Mouse (Mus musculus) layer of hippocampus, adult 9-10 months (tissue): ENCODE measurements at regions not wholly inside any gene's neighbourhood (a gene's known extent, or its start where the extent isn't known, plus 50 kb on each side); places are given as distances from the start of the nearest gene placed in this dataset.

Experiments
- DNase-seq: peaks from one replicate; pipeline ENCODE4 v3.0.0; 2022; ENCODE audit warnings: low spot score

GRCm38 (mm10) chr12:15741219-15741618 lies 75.5 kb downstream of the Trib2 start:
- no peak for DNase-seq

DNA sequence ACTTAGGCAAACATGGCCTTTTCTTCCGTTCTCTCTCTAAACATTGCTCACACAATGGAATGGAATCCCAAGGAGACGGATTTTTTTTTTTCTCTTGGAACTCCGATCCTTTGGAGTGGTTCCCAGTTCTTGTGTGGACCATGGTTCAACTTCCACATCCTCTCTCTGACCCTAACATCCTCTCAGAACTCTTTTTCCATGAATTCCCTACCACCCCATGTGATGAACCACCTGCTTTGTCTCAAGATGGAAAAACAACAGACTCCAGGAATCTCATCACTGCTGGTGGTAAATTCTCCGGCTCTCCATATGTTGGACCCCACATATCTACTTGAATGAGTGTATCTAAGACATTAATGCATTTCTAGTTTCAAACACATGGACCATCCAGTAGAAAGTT lies 77.7 kb downstream of the Trib2 start:
- no peak for DNase-seq

DNA sequence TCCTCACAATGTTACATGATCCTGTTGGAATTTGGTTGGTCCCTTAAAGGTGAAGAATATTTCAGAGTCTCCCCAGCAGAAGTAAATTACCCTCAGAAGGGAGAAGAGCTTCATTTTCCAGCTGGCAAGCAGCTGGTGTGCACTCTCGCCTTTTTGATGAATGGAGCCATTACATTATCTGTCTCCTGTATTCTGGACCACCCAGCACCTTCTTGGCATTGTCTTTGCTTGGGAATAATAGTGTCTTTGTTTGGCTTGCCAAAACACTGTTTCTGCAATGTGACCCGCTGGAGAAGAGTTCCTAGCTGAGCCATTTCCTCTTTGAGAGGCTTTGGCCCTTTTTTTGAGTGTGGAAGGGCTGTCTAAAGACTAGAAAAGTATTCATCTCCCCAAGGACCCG lies 85.5 kb downstream of the Trib2 start:
- no peak for DNase-seq

GRCm38 (mm10) chr12:15729696-15730095 lies 87.0 kb downstream of the Trib2 start:
- no peak for DNase-seq

GRCm38 (mm10) chr12:15723529-15723928 lies 93.2 kb downstream of the Trib2 start:
- DNase-seq: no peak

DNA sequence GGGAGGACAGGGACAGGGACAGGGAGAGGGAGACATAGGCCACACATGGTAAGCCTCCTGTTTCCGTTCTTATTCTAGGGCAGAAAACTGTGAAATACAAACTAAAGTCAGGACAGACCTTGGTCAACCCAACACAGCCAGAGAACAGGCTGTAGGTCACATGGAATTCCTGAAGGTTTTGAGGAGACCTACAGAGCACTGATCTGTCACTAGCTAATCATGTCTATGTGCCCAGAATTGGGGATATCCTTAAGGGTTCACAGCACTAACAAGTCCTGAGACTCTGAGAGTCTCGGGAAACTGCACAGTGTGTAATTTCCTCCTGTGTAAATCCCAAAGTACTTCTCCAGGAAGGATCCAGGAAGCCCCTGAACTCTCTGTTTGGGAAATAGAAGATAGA lies 94.6 kb downstream of the Trib2 start:
- DNase-seq: no peak

DNA sequence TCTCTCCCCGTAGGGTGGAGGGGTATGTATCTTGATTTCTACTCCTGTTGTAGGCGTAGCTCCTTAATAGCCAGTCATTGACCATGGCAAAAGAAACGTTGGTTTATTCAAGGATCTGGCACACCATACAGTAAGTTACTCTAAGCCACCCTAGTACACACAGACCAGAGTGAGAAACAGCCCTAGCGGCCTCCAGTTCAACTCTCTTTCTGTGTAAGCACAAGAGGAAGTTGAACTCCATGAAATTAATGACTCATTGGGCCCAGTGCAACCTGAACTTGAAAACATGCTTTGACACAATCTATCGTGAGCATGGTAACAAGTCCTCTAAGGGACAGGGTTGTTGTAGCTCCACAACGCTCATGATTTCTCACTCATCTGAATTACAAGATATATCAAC lies 96.6 kb downstream of the Trib2 start:
- no peak for DNase-seq

DNA sequence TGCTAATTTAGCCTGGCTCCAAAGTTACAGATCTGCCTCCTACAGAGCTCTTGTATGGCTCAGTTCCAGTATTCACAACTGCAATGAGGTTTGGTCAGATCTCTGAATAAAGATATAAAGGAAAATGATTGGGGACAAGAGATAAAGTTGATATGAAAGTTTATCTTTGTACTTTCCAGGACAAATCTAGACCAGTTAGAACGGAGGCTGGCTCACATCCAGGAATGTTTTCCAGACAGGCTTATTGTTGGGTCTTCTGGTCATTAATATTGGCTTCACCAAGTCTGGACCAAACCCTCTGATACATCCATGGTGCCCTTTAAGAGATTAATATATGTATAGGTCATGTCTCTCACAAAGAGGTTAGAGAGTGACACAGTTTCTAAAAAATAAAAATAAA lies 97.9 kb downstream of the Trib2 start:
- no peak for DNase-seq

DNA sequence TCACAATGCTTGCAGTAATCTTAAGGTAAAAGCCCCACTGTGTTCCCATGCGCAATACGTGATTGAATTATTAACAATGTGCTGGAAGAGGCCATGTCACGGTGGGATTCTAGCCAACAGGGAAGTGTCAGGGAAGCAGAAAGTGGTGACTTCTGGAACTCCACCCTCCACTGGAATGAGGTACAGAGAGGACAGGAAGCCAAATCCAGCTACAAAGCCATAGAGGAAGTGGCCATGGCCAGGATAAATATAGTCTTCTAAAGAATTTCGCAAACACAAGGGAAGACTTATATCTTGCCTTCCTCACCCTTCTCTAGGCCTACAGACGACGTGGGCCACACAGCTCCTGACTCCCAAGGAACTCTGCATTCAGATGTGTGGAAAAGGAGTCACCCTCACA lies 98.7 kb downstream of the Trib2 start:
- no peak for DNase-seq

GRCm38 (mm10) chr12:15717342-15717741 lies 99.4 kb downstream of the Trib2 start:
- DNase-seq: no peak

- no peak for DNase-seq
These were observed 103.1 kb downstream of the Trib2 start for GRCm38 (mm10) chr12:15713623-15714022.

DNA sequence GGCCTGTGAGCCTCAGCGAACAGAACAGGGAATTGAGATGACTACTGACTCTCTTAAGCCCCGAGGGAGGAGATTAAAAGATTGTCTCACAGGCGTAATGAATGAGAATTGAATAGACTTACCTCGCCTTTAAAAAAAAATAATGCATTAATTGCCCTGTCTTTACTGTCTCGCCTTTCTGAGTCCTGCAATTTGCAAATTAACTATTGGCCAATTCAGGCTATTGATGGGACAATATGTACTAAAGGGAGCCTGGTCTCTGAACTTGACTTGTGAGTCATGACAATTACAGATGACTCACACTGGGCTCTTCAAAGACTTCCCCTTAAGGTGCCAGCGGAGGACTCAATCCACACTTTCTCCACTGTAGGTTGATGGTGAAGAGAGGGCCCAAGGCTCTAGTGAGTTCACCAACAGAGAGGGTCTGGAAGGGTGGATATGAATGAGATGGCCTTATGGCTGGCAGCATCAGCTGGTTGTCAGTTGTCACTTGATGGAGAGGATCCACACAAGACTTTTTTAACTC lies 109.1 kb downstream of the Trib2 start:
- no peak for DNase-seq

- DNase-seq: no peak
These were observed 112.3 kb downstream of the Trib2 start for GRCm38 (mm10) chr12:15704412-15704811.

DNA sequence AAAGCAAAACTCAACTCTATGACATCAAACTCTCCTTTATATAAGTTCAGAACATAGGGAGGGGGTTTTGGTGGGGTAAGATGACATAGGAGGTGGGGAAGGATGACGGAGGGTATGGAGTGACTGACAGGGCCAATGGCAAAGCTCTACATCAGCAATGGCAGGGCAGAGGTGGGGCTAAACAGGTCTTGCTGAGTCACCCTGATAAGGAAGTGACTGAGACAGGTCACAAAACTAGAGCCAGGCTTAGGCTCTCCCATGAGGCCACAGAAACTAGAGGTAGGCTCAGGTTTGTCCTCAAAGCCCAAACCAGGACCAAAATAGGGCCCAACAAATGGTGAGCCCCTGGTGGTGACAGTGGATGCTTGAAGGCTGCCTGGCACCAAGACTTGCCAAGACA lies 114.6 kb downstream of the Trib2 start:
- no peak for DNase-seq

DNA sequence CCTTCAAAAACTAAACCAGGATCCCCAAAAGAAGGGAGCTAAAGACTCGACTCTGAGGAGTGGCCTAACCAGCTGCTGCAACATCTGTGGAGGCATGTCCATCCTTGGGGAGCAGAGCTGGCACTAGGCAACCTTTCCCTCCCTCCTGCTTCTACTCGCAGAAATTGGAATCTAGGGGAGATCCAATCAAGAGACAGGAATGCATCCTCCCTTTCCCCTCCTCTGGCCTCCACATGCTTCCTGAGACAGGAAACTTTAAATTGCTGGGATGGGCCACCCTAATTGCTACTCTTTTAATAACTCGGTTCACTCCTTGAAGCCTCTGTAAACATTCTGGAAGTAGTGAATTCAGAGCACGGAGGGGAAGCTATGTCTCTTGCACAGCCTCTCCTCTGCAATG lies 117.9 kb downstream of the Trib2 start:
- DNase-seq: no peak

DNA sequence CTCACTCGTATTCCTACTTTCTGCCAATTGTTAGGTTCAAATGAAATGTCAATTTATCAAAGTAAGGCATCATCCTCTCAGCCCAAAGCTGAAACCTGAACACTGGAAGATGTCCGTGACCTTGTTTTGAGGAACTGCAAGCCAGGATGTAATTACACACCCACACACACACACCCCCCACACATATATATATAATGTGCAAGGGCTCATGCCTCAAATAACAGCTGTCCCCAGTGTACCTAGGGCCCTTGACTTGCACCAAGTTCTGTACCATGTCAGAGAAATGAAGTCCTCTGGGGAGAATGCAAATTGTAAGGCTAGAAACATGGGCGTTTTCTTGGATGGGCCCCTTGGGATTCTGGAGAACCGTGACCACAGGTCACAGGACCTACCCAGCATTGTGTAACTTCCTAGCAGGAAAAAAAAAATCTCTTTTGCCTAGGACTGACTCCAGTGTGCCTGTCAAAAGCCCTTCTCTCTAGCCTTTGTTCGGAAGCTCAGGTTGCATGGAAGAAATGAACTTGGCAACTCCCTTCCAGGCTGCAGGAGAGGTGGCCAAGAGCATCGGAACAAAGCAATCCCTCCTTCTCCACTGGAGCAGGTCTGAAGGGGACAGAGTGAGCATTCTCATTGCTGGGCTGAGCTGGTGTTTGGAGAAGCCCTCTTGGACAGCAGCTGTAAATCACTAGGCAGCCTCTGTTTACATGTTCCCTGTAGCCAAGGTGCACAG lies 118.5 kb downstream of the Trib2 start:
- DNase-seq: no peak

GRCm38 (mm10) chr12:15688342-15688741 lies 128.4 kb downstream of the Trib2 start:
- no peak for DNase-seq

- no peak for DNase-seq
These were observed 132.4 kb downstream of the Trib2 start for GRCm38 (mm10) chr12:15684311-15684710.

- DNase-seq: no peak
These were observed 134.9 kb downstream of the Trib2 start for GRCm38 (mm10) chr12:15681678-15682355.

DNA sequence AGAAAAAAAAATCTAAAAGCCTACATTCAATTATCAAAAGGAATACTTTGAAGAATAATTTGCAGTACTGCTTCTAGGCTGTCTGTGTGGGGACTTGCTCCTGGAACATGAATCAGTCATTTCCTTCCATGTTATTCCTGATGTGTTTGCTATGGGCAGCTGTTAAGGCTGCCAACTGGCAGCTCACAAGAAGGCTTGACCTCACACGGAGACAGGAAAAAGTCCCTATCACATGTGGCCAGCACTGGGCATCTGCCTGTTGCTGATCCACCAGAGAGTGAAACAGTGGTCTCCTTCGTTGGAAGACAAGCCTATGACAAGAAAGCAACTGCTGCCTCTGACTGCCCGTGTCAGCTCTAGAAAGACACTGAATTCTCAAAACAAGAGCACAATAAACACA lies 140.6 kb downstream of the Trib2 start:
- no peak for DNase-seq

DNA sequence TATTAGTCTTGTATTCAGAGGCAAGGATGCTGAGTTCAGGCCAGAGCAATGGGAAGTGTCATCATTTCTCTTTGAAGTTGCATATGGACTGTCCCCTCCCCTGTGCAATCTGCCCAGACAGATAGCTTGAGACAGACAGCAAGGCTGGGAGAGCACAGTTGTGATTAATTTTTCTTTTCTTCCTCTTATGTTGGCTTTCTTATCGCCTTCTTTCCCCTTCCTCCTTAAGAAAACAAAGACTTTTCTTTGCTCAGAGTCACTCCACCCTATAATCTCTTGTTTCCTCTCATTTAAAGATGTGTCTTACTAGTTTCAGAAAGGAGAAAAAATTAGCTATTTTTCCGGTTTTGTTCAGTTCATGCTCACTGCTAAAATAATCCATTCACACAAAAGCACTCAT lies 157.0 kb downstream of the Trib2 start:
- no peak for DNase-seq

DNA sequence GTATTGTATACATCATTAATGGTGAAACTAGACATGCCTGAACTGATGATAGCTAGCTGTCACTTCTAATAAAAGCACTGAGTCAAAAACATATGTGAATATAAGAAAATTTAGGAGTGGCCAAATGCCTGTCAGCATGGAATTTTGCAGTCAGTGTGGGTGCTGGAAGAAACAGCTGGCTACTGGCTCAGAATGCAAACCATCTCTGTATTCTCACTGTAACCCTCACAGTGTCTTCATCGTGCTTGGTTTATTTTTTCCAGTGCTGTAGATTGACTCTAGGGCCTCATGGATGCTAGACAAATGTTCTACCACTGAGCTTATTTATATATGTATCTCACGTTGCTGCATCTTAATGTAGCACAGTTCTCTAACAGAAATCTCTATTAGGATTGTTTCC lies 157.4 kb downstream of the Trib2 start:
- DNase-seq: no peak

GRCm38 (mm10) chr12:15657748-15658251 lies 158.9 kb downstream of the Trib2 start:
- no peak for DNase-seq

- DNase-seq: no peak
These were observed 162.1 kb downstream of the Trib2 start for GRCm38 (mm10) chr12:15654585-15654984.
